Mouse (Mus musculus) kidney, adult 18-20 months (tissue): ENCODE measurements around the gene Tet1.
"Not testable (repeated sequence)": the region's sequence is repeated elsewhere in the genome, so short reads cannot be mapped to it uniquely, and the experiment has no call there.

Experiments
- DNase-seq: peaks from one replicate; pipeline ENCODE4 v3.0.0; 2021

Gene Tet1

DNA sequence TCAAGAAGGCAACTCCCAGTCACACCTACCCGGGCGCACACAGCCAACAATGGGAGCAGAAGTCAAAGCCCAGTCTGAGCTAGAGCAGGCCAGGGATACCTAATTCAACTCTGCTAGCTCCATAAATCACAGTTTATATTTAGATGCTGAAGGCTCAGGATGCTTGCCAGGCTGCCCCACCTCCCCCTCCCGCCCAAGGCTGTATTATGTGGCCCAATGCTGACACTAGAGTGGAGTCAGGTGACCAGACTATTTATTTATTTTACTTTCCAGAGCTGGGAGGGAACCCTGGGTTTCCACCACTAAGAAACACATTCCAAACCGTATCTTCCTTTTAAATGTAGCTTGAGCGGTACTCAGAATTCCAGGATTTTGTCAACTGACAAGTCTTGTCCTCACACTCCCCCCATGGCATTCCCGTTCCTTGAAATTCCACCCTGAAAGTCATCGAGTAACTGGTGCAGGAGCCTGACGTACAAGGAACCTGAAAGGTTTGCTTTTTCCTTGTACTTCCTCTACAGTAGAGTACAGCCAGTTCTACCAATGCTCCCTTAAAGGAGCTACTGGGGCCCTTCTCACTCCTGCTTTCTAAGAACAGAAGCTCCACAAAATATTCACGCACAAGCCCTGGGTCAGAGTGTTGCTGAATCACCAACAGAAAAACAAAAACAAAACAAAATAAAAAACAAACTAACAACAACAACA, 64.9 kb downstream of the Tet1 start:
- peak; percentile 66 for DNase-seq

DNA sequence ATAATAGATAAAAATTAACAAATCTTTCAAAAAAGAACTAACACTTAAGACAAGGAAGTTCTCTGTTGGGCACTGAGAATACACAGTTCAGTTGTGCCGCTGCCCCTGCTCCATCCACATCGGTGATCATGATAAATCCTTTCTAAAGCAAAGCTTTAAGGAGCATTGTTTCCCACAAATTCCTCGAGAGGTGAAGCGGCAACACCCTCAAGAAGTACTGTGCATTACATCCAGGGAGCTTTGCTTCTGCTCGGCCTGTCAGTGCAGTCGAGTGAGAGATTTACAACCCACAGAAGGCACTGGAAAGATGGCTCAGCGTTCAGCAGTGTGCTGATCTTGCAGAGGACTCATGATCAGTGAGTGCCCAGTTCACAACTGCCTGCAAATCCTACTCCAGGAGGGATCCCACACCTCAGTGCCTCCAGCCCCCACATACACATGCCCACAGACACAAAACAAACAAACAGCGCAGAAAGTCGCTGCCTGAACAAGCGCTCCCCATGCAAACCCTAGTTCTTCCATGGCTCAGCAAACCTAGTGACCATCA, 66.8 kb downstream of the Tet1 start:
- DNase-seq = no peak

DNA sequence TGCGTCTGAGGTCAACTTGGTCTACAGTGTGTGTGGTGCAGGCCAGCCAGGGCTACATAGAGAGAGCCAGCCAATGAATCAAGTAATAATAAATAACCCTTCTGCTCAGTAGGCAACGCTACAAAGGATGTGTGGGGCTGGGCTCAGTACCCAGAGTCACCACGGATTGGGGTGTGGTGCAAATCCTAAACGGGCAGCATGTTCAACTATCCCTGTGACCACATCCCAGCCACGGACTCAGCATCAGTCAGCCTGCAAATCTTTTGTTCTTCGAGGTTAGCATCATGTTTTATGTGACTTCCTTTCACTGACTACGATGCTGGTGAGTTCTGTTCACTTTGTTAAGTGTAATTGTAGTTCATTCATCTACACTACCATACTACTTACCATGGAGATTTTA, 68.1 kb downstream of the Tet1 start:
- DNase-seq = no peak

DNA sequence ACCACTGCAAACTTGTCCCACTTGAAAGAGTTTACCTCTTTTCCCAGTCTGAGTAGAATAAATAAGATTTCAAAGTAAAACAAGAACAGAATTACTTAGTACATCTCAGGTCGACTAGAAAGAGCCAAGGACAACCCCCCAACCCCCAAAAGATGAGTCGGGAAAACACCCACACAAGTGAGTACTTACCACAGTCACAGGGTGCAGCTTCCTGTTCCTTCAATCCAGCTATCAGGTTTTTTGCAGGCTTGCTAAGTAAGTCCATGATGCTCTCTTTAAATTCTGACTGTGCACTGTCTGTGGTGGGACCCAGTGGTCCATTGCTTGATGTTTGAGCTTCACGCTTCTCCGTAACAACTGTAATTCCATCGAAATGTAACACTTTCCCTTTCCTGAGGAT, 70.8 kb downstream of the Tet1 start:
- no peak for DNase-seq

DNA sequence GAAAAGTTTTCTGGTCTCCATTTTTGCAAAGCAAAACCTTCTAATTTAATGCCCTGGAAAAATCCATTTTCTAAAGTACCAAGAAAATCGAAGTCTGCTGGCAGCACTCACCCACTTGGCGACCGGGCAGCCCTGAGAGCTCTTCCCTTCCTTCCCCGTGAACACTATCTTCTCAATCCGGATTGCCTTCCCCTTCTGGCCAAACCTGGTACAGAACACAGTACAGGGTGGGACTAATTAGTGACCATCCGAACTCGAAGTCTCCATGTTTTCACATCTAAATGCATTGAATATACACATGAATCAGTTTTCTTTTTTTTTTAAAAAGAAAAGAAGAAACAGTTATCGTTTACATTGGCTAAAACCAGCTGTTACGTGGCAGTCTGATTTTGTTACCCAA, 76.0 kb downstream of the Tet1 start:
- no peak for DNase-seq

DNA sequence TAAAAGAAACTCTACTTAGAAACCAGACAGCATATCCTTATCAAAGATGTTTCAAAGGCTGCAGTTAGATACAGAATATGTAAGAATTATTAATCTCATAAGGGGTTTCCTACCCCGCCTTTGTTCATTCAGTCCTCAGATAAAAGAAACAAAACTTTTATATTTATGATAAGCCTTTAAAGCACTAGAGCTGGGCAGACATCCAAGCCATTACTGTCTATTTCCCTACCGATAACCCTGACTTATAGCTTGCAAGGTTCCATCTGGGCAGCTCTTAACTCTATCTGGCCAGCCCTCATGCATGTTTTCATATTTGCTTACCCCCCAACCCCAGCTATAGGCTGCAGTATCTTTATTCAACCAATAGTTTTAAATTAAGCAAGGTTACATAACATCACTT, 77.2 kb downstream of the Tet1 start:
- DNase-seq = no peak

DNA sequence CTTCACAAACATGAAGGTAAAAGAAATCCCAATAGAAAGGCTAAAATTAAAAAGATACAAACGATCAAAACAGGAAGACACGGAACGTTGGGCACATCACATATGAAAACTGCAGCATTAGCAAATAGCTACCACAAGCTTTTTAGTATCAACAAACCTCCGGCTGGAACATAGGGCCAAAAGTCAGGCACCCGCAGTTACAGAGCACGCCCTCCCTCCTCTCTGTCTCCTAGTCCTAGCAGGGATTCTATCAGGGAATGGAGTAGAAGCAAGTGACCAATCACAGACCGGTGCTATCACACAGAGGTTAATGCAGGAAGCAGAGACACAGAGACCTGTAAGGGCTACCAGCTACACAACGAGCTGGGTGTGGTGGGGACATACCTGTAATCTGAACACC, 84.3 kb downstream of the Tet1 start:
- DNase-seq = peak; percentile 59

DNA sequence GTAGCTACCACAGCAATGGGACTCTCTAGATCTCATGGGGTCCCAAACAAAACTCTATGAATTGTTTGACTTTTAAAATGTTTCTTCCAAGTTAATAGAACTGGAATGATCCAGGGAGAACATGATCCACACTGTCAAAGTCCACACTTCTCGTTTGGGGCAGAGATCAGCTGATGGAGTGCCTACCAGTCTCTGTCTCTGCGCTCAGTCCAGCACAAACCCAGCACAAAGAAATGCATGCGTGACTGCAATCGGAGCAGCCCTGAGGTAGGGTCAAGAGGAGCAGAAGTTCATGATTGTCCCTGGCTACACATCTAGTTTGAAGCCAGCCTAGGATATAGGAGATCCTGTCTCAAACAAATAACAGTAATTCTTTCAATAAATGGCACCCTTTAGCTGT, 85.4 kb downstream of the Tet1 start:
- peak; percentile 28 for DNase-seq

DNA sequence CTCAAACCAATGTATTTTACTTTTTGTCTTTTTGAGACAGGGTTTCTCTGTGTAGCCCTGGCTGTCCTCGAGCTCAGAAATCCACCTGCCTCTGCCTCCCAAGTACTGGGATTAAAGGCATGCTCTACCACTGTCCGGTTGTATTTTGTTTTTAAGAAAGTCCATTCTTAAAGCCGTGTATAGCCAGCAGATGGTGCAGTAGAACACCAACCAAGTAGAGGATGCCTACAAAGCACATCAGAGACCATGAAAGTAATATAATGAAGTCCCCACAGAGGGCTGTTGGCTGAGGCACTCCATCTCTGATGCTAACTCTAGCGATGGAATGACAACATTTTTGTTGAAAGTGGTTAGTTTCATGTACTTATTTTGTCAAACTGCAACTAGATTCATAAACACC, 98.8 kb downstream of the Tet1 start:
- DNase-seq = no peak

DNA sequence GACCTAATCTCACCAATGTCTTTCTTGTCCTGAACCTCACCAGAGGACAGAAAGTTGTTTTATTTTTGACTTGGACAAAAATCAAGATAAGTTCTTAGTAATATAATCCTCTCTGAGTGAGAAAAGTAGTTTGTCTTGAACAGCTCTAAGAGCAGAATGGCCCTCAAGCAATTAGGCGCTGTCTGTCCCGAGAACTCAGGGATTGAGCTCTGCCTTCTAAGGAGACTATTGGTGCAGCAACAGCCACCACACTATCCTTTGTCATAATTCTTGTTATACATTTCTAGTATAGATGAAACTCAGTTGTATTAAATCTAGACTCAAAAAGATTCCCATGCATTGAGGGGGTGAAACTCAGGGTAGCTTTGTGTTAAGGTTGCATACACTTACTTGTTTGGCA, 100.0 kb downstream of the Tet1 start:
- DNase-seq = no peak

DNA sequence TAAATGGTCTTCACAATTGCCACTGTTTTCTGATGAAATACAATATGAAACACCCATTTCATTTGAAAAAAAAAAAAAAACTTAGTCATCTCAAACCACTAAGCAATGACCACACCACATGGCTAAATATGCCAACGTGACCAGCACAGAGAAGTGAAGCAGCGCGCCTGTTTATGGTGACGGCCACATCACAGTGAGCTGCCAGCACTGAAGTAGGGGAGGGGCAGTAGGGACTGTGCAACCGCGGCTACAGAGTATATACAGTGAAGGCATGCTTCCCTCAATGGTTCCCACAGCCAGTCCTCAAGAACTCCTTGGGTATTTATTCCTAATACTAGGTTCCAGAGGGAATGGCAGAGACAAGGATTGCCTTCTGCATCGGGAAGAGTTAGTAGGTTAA, 100.5 kb downstream of the Tet1 start:
- no peak for DNase-seq

DNA sequence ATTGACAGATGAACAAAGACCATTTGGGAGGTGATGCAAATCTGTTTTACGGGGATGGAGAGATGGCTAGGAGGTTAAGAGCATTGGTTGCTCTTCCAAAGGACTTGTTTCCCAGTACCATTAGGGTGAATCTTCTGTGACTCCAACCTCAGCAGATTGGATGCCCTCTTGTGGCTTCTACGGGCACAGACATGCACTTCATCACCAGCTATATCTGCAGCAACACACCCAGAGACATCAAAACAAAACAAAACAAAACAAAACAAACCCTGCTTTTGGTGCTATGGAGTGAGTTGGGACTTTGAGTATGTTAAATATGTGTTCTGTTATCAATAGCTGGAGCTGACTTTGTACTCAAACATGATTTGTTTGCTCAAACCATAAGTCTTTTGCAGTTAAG, 104.7 kb downstream of the Tet1 start:
- DNase-seq = no peak

DNA sequence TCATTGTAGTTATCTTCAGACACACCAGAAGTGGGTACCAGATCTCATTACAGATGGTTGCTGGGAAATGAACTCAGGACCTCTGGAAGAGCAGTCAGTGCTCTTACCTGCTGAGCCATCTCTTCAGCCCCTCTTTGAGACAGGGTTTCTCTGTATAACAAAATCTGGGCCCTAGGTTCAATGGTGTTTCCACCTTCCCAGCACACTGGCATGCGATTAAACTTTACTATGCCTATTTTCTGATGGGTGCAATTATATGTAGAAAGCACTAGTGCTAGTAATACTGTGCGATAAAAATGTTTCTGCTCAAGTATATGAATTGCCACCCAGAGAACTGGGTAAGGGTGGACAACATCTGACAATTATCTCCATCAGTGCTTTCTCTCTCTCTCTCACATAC, 105.5 kb downstream of the Tet1 start:
- no peak for DNase-seq

DNA sequence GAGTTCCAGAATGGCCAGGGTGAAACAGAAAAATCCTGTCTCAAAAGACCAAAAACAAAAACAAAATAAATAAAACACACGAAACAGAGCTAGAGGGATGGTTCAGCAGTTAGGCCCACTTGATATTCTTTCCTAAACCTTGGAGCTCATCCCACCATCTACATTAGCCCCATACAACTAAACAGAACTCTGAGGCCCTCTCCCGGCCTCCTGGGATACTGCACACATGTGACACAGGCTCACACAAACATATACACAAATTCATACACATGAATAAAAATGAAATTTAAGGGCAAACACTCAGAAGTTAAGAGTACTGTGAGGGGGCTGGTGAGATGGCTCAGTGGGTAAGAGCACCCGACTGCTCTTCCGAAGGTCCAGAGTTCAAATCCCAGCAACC, 114.6 kb downstream of the Tet1 start:
- no peak for DNase-seq

DNA sequence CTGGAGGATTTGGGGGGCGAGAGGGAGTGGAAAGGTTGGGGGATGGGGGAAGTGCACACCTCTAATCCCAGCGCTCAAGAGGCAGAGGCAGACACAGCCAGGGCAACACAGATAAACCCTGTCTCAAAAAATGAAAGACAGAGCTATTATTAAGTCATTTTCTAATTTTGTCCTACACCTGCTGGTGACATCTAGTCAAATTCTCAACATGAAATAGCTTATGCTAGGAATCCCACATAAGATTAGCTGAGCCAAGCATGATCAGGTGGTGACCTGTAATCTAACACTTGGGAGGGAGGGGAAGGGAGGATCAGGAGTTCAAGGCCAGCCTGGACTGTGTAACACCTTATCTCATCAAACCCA, 115.7 kb downstream of the Tet1 start:
- DNase-seq = no peak

DNA sequence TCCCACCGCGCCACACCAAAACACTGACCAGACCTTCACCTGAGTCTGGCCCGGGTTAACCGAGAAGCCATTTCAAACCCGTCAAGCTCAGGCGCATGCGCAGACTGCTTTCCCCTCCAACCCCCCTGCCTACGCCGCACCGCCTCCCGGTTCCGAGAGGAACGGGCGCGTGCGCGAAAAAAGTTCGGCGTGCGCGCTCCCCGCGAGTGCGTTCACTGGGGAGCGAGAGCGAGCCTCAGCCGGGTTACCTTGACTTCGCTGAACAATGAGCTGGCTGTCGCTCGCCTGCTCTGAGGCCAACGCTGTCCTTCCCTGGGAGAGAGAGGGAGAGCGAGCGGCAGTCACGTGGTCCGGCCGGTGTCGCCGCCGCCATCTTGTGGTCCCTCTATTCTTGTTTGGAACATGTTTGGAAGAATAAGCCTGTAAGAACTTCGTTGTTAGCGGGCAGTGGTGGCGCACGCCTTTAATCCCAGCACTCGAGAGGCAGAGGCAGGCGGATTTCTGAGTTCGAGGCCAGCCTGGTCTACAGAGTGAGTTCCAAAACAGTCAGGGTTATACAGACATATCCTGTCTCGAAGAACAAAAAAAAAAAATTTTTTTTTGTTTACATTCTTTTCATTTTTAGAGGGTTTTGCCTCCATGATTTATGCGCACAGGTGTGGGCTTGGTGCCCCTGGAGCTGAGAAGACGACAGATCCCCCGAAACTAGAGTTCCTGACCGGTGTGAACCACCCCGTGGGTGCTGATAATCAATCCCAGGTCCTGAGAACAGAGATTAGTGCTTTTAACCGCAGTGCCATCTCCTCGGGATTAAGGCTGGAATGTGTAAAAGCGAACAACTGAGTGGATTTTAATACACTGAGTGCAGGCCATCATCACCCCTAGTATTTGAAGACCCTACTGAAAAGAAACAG, 116.4 kb downstream of the Tet1 start, which contains the start of gene Ccar1:
Ccar1 (minus strand) TSS at position 110 of the 914 bp plus-strand sequence.
- DNase-seq = peak; percentile 99

DNA sequence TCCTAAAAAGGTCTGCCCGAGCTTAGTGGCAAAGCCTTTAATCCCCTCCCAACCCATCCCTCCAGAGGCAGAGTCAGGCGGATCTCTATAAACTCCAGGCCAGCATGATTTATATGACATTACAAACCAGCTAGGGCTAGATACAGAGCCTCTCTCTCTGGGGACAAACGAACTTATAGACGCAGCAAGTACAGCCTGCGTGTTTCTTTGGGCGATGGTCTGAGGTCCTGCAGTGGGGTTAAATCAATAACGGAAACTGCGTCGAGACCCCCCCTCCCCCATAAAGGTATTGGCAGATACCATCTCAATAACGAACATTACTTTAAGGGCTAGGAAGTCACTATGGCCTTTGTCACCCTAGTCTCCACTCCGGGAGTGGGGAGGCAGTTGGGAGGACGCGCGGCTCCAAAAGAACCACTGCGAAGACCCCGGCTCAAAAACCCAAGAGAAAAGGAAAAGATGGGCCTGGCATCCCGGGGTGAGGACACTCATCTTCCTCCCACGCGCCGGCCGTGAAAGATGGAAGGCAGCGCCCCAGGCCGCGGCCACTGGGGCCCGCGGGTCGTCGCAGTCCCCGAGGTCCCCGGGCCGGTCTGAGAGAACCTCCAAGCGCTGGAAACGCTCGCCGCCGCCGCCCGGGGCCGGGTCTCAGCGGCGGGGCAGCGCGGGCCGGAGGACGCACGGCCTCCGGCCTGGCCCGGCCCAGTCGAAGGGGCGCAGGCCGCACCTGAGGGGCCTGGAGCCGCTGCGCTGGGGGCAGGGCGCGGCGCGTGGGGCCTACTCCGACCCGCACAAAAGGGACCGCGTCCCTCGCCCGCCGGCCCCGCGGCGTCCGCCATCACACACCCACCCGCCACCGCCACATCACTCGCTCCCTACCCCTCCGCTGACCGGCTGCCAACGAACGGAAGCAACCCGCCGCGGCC, 117.3 kb downstream of the Tet1 start:
- DNase-seq = no peak

DNA sequence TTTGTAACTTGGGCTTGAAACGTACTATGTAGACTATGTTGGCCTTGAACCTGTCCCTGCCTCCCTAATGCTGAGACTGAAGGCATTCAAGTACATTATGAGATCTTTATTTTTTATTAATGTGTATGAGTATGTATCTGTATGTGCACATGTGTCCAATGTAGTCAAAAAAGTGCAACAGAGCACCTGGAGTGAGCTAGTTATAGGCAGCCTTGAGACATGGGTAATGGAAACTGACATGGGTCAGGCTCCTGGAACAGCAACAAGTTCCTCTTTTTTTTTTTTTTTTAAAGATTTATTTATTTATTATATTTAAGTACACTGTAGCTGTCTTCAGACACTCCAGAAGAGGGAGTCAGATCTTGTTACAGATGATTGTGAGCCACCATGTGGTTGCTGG, 127.0 kb downstream of the Tet1 start:
- not testable (repeated sequence) for DNase-seq
